Mouse (Mus musculus) urinary bladder, postnatal 36 days (tissue): ENCODE results near the gene Asic2.

Experiments
- DNase-seq, 2 experiments: peaks; one replicate each; pipeline ENCODE4 v3.0.0; 2022; ENCODE audit warnings: low spot score in 2 of 2, mixed read lengths in 1 of 2

The Asic2 gene

DNA sequence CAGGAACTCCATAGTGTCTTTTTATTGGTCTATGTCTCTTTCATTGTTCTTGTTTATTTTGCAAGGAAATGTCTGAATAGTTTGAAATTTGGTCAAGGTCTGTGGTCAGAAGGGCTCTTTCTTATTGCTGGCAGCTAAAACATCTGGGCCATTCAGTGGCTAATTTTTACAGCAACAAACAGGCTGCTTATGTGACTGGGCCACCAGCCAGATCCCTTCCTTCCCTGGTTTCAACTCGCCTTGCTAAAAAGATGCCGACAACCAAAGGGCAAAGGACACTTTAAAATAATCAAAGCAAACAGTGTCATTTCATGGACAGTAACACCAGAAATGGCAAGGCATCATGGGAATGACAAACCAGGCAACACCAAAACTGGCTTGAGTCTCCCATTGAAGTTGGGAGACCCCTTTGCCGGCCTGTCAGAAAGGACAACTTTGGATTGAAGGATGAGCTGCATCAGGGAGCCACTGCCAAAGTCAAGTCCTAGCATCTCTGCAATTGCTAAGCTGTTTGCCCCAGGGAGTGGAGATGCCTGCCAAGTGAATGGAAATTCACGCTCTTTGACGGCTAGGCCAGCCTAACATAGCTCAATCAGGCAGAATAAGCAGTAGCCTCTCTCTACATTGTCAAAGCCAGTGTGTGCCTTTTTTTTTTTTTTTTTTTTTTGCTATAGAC lies 123.1 kb downstream of the Asic2 start:
- DNase-seq: peak in 1 of 2 experiments; percentile 5

GRCm38 (mm10) chr11:81841001-81841400 lies 127.3 kb downstream of the Asic2 start:
- DNase-seq: no peak

DNA sequence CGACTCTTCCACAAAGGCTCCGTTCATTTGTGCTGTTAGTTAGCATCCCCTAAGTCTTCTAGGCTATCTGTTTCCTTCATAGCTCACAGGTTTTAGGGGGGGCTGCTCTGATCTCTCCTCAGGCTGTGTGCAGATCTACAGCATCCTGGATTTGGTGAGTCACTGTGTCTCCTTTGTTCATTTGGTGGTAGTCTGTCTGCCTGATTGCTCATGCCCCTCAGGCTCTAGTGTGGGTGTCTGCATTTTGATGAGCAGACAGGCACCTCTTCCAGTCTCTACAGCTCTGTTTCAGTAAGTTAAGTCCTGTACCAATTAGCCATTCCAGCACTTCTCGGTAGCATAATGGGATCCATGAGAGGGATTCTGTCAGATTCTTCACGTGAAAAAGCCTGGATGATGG lies 129.8 kb downstream of the Asic2 start:
- no peak for DNase-seq

DNA sequence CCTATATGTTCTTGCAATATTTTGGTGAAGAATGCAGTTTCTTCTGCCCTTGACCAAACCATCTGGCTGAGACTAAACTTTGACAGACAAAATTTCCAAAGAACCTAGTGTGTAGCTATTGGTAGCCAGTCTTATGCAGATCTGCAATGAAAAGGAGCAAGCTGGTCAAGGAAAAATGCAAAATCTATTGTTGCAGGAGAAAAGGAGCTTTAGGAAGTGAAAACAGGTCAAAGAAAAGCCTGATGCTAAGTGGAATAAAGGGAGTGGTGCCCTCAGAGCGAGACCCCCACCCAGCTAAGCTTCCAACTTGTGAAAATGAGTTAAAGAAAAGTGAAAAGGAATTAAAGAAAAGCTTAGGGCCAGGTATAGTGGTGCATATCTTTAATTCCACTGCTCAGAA lies 135.9 kb downstream of the Asic2 start:
- DNase-seq: no peak

DNA sequence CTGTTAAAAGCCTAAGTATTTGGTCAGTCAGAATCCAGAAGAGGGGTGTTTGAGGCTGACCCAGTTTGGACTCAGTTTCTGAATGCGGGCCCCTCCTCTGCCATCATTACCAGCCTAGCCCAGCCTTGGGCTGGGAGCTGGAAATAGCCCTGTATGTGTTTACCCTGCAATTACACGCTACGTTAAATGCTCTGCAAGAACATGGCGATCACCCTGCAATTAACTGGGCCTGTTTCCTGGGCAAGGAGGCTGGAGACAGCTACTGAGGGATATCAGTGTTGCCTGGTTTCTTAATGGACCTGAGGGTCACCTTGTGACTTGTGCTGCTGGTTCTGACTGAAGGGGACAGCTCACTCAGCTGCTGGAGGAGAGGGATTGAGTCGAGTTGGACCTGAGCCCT lies 151.7 kb downstream of the Asic2 start:
- no peak for DNase-seq

GRCm38 (mm10) chr11:81814816-81815215 lies 153.4 kb downstream of the Asic2 start:
- DNase-seq: no peak

DNA sequence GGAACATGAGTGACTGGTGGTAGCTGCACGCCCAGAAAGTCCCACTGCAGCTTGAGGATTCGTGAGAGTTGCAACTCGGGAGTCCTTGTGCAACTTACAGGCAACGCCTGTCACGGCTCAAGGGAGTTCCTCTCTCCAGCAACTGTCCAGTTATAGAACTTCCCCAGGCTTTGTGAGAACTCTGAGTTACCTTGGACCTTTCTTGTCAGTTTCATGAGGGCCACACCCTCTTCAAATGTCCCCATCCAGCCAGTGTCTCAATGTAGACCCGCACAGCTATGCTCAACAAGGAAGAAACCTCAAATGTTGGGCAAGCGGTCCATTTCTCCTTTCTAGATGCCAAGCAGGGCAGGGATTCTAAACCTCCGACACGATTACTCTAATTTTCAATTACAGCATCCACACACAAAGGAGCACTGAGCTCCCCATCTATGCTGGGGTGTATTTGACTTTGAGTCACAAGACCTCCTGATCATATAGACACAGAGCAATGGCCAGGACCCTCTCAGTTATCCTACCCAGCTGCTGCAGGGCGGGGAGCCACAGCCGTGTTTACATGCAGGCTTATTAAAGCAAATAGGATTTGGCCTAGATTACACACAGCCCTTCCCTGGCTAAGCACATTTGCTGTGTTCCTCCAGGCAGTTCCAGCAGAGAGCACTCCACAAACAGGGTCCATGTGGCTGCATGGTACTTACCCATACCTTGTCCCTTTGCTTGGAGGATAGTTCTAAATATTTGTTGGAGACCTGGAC lies 161.2 kb downstream of the Asic2 start:
- no peak for DNase-seq

GRCm38 (mm10) chr11:81803544-81803943 lies 164.7 kb downstream of the Asic2 start:
- DNase-seq: no peak

- DNase-seq: no peak
Measured at GRCm38 (mm10) chr11:81802614-81803013, 165.6 kb downstream of the Asic2 start.

- no peak for DNase-seq
Measured at GRCm38 (mm10) chr11:81800899-81801298, 167.4 kb downstream of the Asic2 start.

GRCm38 (mm10) chr11:81793588-81793987 lies 174.7 kb downstream of the Asic2 start:
- DNase-seq: no peak

- DNase-seq: no peak
Measured at GRCm38 (mm10) chr11:81791579-81791978, 176.7 kb downstream of the Asic2 start.

- DNase-seq: peak in 1 of 2 experiments; percentile 10
Measured at GRCm38 (mm10) chr11:81780596-81780995, 187.7 kb downstream of the Asic2 start.

DNA sequence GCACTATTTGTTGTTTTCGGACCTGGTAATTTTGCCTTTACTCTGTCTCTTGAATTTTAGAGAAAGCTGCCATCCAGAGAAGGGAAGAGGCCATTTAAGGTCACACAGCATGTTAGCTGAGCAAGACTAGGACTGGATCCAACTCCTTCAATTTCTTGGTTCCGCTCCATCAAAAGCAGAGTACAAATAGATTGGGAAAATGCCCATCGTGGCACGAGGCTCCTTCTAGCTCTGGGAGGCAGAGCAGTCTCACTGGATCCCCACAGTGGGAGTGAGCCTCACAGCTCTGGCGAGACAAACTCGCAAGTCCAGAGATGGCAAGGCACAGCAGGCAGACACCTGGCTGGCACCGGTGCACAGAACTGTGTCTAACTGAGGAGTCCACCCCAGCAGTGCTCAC lies 188.4 kb downstream of the Asic2 start:
- DNase-seq: peak in 1 of 2 experiments; percentile 34

DNA sequence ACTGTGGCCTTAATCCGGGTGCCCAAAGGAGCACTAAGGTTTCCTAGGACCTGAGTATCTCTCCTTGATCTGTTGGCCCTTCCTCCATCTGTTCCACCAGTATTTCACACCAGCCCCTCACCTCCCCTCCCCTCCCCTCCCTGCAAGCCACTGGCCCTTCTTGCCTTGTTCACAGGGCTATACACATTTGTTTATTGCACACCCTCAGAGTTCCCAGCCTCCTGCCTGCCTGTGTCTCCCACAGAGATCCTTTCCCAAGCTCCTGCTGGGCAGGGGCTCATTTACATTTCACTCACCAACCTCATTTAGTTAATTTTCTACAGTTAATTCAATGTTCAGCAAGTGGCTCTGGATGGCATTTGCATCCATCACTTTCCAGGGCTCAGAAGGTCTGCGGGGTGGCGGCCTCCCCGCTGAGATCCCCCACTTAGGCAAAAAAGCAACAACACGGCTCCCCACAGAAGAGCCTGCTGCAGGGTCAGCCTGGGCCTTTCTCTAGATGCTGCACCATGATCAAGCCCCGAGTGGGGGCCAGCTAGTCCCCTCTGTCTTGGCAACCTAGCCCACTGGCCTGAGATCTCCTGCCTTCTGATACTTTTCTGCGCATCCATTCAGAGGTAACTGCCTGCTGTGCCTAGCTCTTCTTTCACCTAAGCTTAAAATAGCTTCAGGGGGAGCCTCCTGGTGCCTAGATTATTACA lies 196.9 kb downstream of the Asic2 start:
- no peak for DNase-seq

GRCm38 (mm10) chr11:81769691-81770260 lies 198.5 kb downstream of the Asic2 start:
- DNase-seq: no peak

DNA sequence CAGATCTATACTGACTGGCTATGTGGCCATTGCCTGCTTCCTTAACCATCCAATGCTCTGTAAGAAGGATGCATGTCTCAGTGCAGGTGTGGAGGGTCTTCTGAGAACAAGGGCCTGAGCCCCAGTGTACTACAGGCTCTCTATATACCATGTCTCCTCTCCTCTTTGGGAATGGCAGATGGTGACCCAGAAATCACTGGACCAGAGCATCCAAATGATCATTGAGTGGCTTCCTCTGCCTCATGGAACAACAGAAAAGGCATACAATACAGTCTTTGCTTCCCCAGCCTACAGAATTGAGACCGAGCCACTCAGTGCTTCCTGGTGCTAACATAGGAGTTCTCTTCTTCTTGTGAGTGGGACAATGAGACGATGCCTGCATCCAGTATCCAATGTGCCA lies 200.0 kb downstream of the Asic2 start:
- no peak for DNase-seq

GRCm38 (mm10) chr11:81767781-81768180 lies 200.5 kb downstream of the Asic2 start:
- DNase-seq: no peak

- no peak for DNase-seq
Measured at GRCm38 (mm10) chr11:81765288-81765687, 203.0 kb downstream of the Asic2 start.

- no peak for DNase-seq
Measured at GRCm38 (mm10) chr11:81764778-81765177, 203.5 kb downstream of the Asic2 start.

GRCm38 (mm10) chr11:81757221-81757620 lies 211.0 kb downstream of the Asic2 start:
- no peak for DNase-seq

GRCm38 (mm10) chr11:81750876-81751275 lies 217.4 kb downstream of the Asic2 start:
- DNase-seq: no peak
